Mouse (Mus musculus) cerebellum, adult 2 months (tissue): ENCODE measurements around the gene Taf1c.

Experiments used
- CTCF ChIP-seq: fragments of 200-500 bp; IDR thresholded peaks from 2 replicates; pipeline ENCODE4 v1.5.1; 2011; ENCODE audit warnings: low read depth, mild to moderate bottlenecking, control low read depth, low read length, moderate library complexity, borderline replicate concordance; ENCODE audit not compliant: insufficient read depth
- POLR2A ChIP-seq: fragments of 200-500 bp; IDR thresholded peaks from 2 replicates; pipeline ENCODE4 v1.6.1; 2011; ENCODE audit warnings: low read length, control low read depth, borderline replicate concordance; ENCODE audit not compliant: insufficient read depth

DNA sequence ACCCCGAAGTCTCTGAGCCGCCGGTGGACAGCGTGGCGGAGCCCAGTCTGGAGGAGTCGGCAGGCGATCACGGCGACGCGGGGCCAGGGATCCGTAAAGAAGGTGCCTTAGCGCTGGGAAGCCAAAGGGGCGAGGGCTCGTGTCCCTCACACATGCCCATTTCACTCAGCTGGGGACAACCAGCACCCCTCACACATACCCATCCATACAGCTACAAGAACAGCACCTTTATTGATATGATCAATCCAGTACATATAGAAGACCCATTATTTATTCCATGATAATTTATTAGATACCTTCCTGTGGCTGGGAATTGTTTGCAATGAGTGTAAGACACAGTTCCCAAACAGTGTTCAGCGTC, 29.7 kb downstream of the Taf1c start:
- TF ChIP-seq CTCF (no peak), POLR2A (no peak)
